Mouse (Mus musculus): Measurements from ENCODE around the gene Tcf7l2. TPM values are rescaled to one million over a fixed set of nuclear protein-coding genes. Genes with fewer than 3 reads are reported as not detected.

The Tcf7l2 gene
- polyA plus RNA-seq, 1 experiment from 2014 or later: 189 TPM

DNA sequence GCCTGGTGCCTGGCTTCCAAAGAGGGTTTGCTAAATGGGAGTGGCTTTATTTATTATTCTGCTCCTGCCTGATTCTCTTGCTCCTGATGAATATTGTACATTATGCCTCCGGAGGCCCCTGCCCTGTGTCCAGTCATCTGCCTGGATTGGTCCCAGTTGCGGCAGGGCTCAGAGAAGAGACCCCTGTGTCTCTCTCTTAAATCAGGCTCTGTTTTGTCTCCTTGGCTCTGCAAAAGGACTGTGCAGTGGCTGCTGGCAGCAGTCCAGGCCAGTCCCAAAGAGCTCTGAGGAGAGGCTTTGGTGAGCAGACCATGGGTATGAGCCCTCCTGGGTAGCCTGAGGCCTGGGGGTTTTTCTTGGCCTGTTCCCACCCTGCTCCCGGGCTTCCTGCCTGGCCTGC lies 211.6 kb downstream of the Tcf7l2 start:
- Histone ChIP-seq H3K4me1 (replicated peaks) (peaks cover 14% of the 10 kb centered on the region), H3K9ac (replicated peaks) (no peak overlapping the region), H3K36me3 (no peaks in the 10 kb centered on the region), H3K4me3 (replicated peaks) (no peak overlapping the region), H3K27ac (peak overlapping the region; percentile 74), H3K9me3 (no peaks in the 10 kb centered on the region), H3K27me3 (no peaks in the 10 kb centered on the region), H3K4me2 (no peak overlapping the region)
- ATAC-seq (ENCODE audit: insufficient number of reproducible peaks, insufficient read depth, low FRiP score, low TSS enrichment, low read depth): 0 out of 2 replicates have a peak, but pooled peaks have one; percentile 26
- 75% methylated on average over 3 of the region's 3 CpGs for WGBS

DNA sequence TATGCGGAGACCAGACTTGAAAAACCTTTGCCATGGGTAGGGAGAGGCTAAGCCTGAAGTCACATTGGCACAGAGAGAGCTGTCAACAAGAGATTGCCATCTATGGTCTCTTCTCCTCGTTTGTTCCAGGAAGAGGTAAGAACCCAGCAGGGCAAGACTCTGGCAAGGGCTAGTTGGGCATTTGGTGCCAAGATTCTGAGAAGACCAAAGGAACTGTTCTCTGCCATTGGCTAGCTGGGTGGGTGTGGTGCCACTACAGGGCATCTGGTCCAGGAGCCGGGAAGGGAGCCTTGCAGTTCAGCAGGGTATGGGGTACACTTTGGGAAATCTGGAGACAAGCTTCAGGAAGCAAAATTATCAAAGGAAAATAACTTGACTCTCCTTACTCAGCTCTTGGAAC lies 213.5 kb downstream of the Tcf7l2 start:
- Histone ChIP-seq H3K4me1 (replicated peaks) (peaks cover 14% of the 10 kb centered on the region), H3K27ac (no peak overlapping the region), H3K9me3 (peaks cover 10% of the 10 kb centered on the region; the same call in 1 of the 2 replicates), H3K9ac (replicated peaks) (no peak overlapping the region), H3K4me2 (no peak overlapping the region), H3K4me3 (replicated peaks) (no peak overlapping the region), H3K27me3 (no peaks in the 10 kb centered on the region), H3K36me3 (no peaks in the 10 kb centered on the region)
- WGBS: 77% methylated on average over 3 of the region's 3 CpGs
- no peak for ATAC-seq (ENCODE audit: insufficient number of reproducible peaks, insufficient read depth, low FRiP score, low TSS enrichment, low read depth)

DNA sequence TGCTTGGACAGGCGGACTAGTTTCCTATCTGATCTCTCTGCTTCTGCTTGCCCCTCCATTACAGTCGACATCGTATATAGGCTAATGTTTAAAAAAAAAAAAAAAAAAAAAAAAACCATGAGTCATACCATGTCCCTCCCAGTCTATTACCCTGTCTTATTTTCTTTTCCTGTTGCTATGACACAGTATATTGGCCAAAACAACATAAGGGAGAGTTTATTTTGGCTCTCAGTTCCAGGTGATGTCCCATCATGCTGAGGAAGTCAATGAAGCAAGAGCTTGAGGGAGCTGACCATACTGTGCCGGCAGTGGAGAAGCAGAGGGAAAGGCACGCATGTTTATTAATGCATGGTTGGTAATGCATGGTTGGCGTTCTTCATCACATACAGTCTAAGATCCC lies 215.1 kb downstream of the Tcf7l2 start:
- Histone ChIP-seq H3K9ac (replicated peaks) (no peak overlapping the region), H3K4me1 (replicated peaks) (peaks cover 14% of the 10 kb centered on the region), H3K27me3 (no peaks in the 10 kb centered on the region), H3K4me2 (no peak overlapping the region), H3K9me3 (peaks cover 12% of the 10 kb centered on the region; the same call in 1 of the 2 replicates), H3K36me3 (no peaks in the 10 kb centered on the region), H3K4me3 (replicated peaks) (no peak overlapping the region), H3K27ac (no peak overlapping the region)
- 93% methylated on average over 6 of the region's 6 CpGs for WGBS
- ATAC-seq (ENCODE audit: insufficient number of reproducible peaks, insufficient read depth, low FRiP score, low TSS enrichment, low read depth): no peak

GRCm38 (mm10) chr19:55964421-55964820 lies 222.8 kb downstream of the Tcf7l2 start:
- Histone ChIP-seq H3K4me3 (replicated peaks) (no peak overlapping the region), H3K9ac (replicated peaks) (no peak overlapping the region), H3K4me1 (replicated peaks) (peaks cover 9% of the 10 kb centered on the region), H3K27ac (no peak overlapping the region), H3K4me2 (no peak overlapping the region), H3K36me3 (no peaks in the 10 kb centered on the region), H3K27me3 (no peaks in the 10 kb centered on the region; the same call in 1 of the 2 replicates), H3K9me3 (peaks cover 12% of the 10 kb centered on the region)
- 94% methylated on average over 3 of the region's 3 CpGs for WGBS
- ATAC-seq (ENCODE audit: insufficient number of reproducible peaks, insufficient read depth, low FRiP score, low TSS enrichment, low read depth): no peak

DNA sequence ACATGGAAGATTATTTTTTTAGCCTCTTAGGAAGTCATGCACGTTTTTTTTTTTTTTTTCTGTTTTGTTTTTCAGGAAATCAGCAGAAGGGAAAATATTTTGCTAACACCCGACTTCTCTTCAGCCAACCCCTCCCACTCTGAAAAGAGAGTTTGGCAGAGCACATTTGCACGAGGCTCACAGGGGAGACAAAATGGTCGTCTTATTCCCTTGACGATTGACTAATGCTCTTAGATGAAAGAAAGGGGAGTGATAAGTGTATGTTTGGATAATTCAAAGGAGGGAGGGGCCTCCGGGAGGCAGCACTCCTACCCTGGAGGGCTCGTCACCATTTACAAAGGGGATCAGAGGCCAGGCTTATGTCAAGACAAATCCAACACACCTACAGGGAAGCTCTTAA lies 224.4 kb downstream of the Tcf7l2 start:
- Histone ChIP-seq H3K9ac (replicated peaks) (no peak overlapping the region), H3K27ac (no peak overlapping the region), H3K36me3 (no peaks in the 10 kb centered on the region), H3K27me3 (no peaks in the 10 kb centered on the region; the same call in 1 of the 2 replicates), H3K4me3 (replicated peaks) (no peak overlapping the region), H3K9me3 (peaks cover 8% of the 10 kb centered on the region; the same call in 1 of the 2 replicates), H3K4me2 (no peak overlapping the region), H3K4me1 (replicated peaks) (peaks cover 21% of the 10 kb centered on the region)
- WGBS: 46% methylated on average over 7 of the region's 7 CpGs
- no peak for ATAC-seq (ENCODE audit: insufficient number of reproducible peaks, insufficient read depth, low FRiP score, low TSS enrichment, low read depth)

DNA sequence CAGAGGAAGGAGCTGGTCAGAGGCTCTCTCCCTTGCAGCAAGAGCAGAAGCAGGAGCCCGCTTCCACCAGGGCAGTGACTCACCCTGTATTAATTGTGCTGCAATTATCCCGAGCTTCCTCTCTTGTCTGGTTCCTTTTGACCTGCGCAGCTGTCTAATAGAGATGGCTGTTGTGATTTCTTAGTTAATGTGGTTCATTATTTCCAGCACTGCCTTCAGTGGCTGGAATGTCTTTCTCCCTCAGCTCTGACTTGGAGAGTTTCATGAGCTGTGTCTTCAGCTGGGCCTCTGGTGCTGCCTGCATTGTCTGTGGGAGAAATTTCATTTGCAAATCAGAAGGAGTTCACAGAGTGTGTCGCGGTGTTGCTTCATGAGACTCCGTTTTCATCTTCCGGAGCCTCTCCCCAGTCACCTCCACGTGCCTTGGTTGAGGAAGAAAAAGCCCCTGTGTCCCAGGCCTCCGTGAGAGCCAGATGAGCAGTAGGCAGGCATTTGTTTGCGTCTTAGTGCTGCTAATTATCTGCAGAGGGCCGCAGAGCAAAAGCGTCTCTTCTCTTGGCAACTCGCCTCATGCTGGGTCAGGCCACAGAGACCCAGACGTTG lies 228.4 kb downstream of the Tcf7l2 start:
- no peaks in the 10 kb centered on the region for H3K36me3 ChIP-seq
- H3K4me3 ChIP-seq (replicated peaks): no peak overlapping the region
- ATAC-seq (ENCODE audit: insufficient number of reproducible peaks, insufficient read depth, low FRiP score, low TSS enrichment, low read depth): no peak
- H3K27ac ChIP-seq: no peak overlapping the region
- H3K27me3 ChIP-seq: no peaks in the 10 kb centered on the region; the same call in 1 of the 2 replicates
- WGBS: 20% methylated on average over 14 of the region's 14 CpGs
- no peak overlapping the region for H3K9ac ChIP-seq (replicated peaks)
- no peaks in the 10 kb centered on the region for H3K9me3 ChIP-seq
- peaks cover 21% of the 10 kb centered on the region for H3K4me1 ChIP-seq (replicated peaks)
- H3K4me2 ChIP-seq: no peak overlapping the region

- H3K4me2 ChIP-seq: no peak overlapping the region
- H3K9ac ChIP-seq (replicated peaks): no peak overlapping the region
- no peak overlapping the region for H3K27ac ChIP-seq
- ATAC-seq (ENCODE audit: insufficient number of reproducible peaks, insufficient read depth, low FRiP score, low TSS enrichment, low read depth): no peak
- no peaks in the 10 kb centered on the region for H3K36me3 ChIP-seq
- WGBS: 90% methylated on average over 9 of the region's 9 CpGs
- no peaks in the 10 kb centered on the region for H3K4me1 ChIP-seq (replicated peaks)
- no peaks in the 10 kb centered on the region for H3K27me3 ChIP-seq
- H3K4me3 ChIP-seq (replicated peaks): no peak overlapping the region
- H3K9me3 ChIP-seq: peaks cover 3% of the 10 kb centered on the region; the same call in 1 of the 2 replicates
Observed at GRCm38 (mm10) chr19:55976073-55976472, 234.5 kb downstream of the Tcf7l2 start.

Measured in limb, embryonic 12.5 days (tissue).